8 mouse cellular contexts compared by ENCODE assay signal in genomic region chr13:54227916-54228483, GRCm38 (mm10). TPM values are rescaled to one million over a fixed set of nuclear protein-coding genes. Genes with fewer than 3 reads are reported as not detected.
DNase-seq lines count a peak whose midpoint lies in the region; ATAC-seq and TF ChIP-seq lines count a peak whose summit lies in the region.

No protein-coding gene starts in this region.

- no peaks in the 10 kb centered on the region for H3K4me1 ChIP-seq in forebrain, postnatal 0 days (ENCODE audit: insufficient read depth)
- no peaks in the 10 kb centered on the region for H3K4me1 ChIP-seq in hindbrain, embryonic 14.5 days (replicated peaks; ENCODE audit: control insufficient read depth, insufficient read depth, low read length)
- no peaks in the 10 kb centered on the region for H3K4me1 ChIP-seq in midbrain, postnatal 0 days (ENCODE audit: insufficient read depth, low read length)

- TF ChIP-seq CTCF in forebrain, postnatal 0 days (IDR thresholded peaks at IDR 0.05; ENCODE audit: low read depth), result peak; percentile 80
- peak; percentile 85 for TF ChIP-seq CTCF in midbrain, postnatal 0 days (IDR thresholded peaks at IDR 0.05)

- no peak overlapping the region for H3K4me2 ChIP-seq in forebrain, postnatal 0 days (ENCODE audit: low read depth)
- no peak overlapping the region for H3K4me2 ChIP-seq in hindbrain, embryonic 14.5 days (replicated peaks)
- no peak overlapping the region for H3K4me2 ChIP-seq in midbrain, postnatal 0 days (ENCODE audit: low read depth, low read length, poor library complexity, severe bottlenecking)

- no peaks in the 10 kb centered on the region; the same call in 1 of the 2 replicates for H3K27me3 ChIP-seq in forebrain, postnatal 0 days (ENCODE audit: insufficient read depth, low read length)
- no peaks in the 10 kb centered on the region for H3K27me3 ChIP-seq in hindbrain, embryonic 14.5 days (ENCODE audit: control insufficient read depth, insufficient read depth, low read length)
- no peaks in the 10 kb centered on the region for H3K27me3 ChIP-seq in midbrain, postnatal 0 days (ENCODE audit: insufficient read depth, low read length)

- no peak overlapping the region for H3K9ac ChIP-seq in forebrain, postnatal 0 days
- H3K9ac ChIP-seq in hindbrain, embryonic 14.5 days, result no peak overlapping the region
- H3K9ac ChIP-seq in midbrain, postnatal 0 days (replicated peaks; ENCODE audit: low read length, poor library complexity, severe bottlenecking), result no peak overlapping the region

- intact Hi-C loops in left cerebral cortex, postnatal 14 days (cut with DNase I), result loop anchor here (2.0 to 10.0 kb wide), 2 partner anchors 115 to 453 kb away; no protein-coding TSS in a partner anchor

- no peaks in the 10 kb centered on the region for H3K9me3 ChIP-seq in forebrain, postnatal 0 days (ENCODE audit: low read length)
- H3K9me3 ChIP-seq in hindbrain, embryonic 14.5 days (ENCODE audit: control insufficient read depth, low read length), result no peaks in the 10 kb centered on the region
- no peaks in the 10 kb centered on the region for H3K9me3 ChIP-seq in midbrain, postnatal 0 days (ENCODE audit: low read length)

- H3K4me3 ChIP-seq in forebrain, postnatal 0 days (ENCODE audit: low read depth, low read length), result no peak overlapping the region
- no peak overlapping the region for H3K4me3 ChIP-seq in hindbrain, embryonic 14.5 days (replicated peaks; ENCODE audit: low read length)
- H3K4me3 ChIP-seq in midbrain, postnatal 0 days (ENCODE audit: low read depth, low read length), result no peak overlapping the region

- peak; percentile 84 for ATAC-seq in forebrain, postnatal 0 days
- ATAC-seq in hindbrain, embryonic 14.5 days (ENCODE audit: low FRiP score), result no peak
- ATAC-seq in midbrain, postnatal 0 days (ENCODE audit: low FRiP score), result 0 out of 2 replicates have a peak, but pooled peaks have one; percentile 27

- H3K36me3 ChIP-seq in forebrain, postnatal 0 days (ENCODE audit: insufficient read depth), result no peaks in the 10 kb centered on the region
- H3K36me3 ChIP-seq in hindbrain, embryonic 14.5 days (replicated peaks; ENCODE audit: control insufficient read depth, insufficient read depth), result no peaks in the 10 kb centered on the region
- no peaks in the 10 kb centered on the region for H3K36me3 ChIP-seq in midbrain, postnatal 0 days (ENCODE audit: insufficient read depth, low read length)

- 31% methylated on average over 13 of the region's 13 CpGs for WGBS in forebrain, postnatal 0 days
- 22% methylated on average over 13 of the region's 13 CpGs for WGBS in hindbrain, embryonic 14.5 days
- 25% methylated on average over 13 of the region's 13 CpGs for WGBS in midbrain, postnatal 0 days

- H3K27ac ChIP-seq in forebrain, postnatal 0 days (ENCODE audit: low read depth, low read length), result no peak overlapping the region
- no peak overlapping the region for H3K27ac ChIP-seq in hindbrain, embryonic 14.5 days
- H3K27ac ChIP-seq in midbrain, postnatal 0 days (ENCODE audit: low read depth, low read length), result no peak overlapping the region

- DNase-seq in thymus, postnatal 14 days, result peak; percentile 20
- no peak for DNase-seq in thymus, adult 18-20 months
- peak; percentile 26 for DNase-seq in cerebellum, adult 11-12 months
- peak; percentile 79 for DNase-seq in forebrain, postnatal 0 days
- peak; percentile 78 for DNase-seq in hindbrain, embryonic 14.5 days (ENCODE audit: low spot score)
- DNase-seq in left cerebral cortex, postnatal 14 days (ENCODE audit: low spot score in 2 of 2), result peak; percentile 74 to 78
- peak; percentile 81 for DNase-seq in midbrain, postnatal 0 days (ENCODE audit: low spot score)
- no peak for DNase-seq in urinary bladder, postnatal 10 days (ENCODE audit: low spot score)

RNA-seq across cellular contexts. Expression of gene Hrh2, which starts 36.1 kb away (rescaled TPM):
- total RNA-seq in forebrain, postnatal 0 days (2014; rRNA removed), result 2.2 and 2.5 TPM in 2 replicates
- polyA plus RNA-seq in forebrain, postnatal 0 days (2015; fragmentation: Nextera tagmentation; extraction: Ambion mirVana), result 0.80 and 1.3 TPM in 2 replicates
- 0.76 and 0.90 TPM in 2 replicates for polyA plus RNA-seq in hindbrain, embryonic 14.5 days (2014; fragmentation: Nextera tagmentation; extraction: Ambion mirVana)
- 10 to 100 TPM; 12.8 to 13.4 TPM for total RNA-seq in left cerebral cortex, postnatal 14 days (2021)
- 2.0 and 2.3 TPM in 2 replicates for total RNA-seq in midbrain, postnatal 0 days (2014; rRNA removed)
- polyA plus RNA-seq in midbrain, postnatal 0 days (2015; fragmentation: Nextera tagmentation; extraction: Ambion mirVana), result 1.2 and 1.5 TPM in 2 replicates

Comparison
In these comparisons a context has a peak if more than half of its experiments do, and no peak if none do; other contexts are left out.
1. DNase-seq: peak in thymus, postnatal 14 days (single experiment), cerebellum, adult 11-12 months (single experiment), forebrain, postnatal 0 days (single experiment), hindbrain, embryonic 14.5 days (single experiment), left cerebral cortex, postnatal 14 days (2 of 2) and midbrain, postnatal 0 days (single experiment); none in thymus, adult 18-20 months (0 of 2) and urinary bladder, postnatal 10 days (single experiment).